Mouse (Mus musculus) spleen, postnatal 36 days (tissue): ENCODE results near the gene Gm35315.
A peak's percentile ranks its signal among the peaks of the same experiment; 100 is the strongest.
"Not testable (repeated sequence)": the region's sequence is repeated elsewhere in the genome, so short reads cannot be mapped to it uniquely, and the experiment has no call there.

Experiments
- DNase-seq, 2 experiments: peaks; one replicate each; pipeline ENCODE4 v3.0.0; 2022; ENCODE audit warnings: low spot score in 2 of 2, mixed read lengths in 1 of 2

The Gm35315 gene

DNA sequence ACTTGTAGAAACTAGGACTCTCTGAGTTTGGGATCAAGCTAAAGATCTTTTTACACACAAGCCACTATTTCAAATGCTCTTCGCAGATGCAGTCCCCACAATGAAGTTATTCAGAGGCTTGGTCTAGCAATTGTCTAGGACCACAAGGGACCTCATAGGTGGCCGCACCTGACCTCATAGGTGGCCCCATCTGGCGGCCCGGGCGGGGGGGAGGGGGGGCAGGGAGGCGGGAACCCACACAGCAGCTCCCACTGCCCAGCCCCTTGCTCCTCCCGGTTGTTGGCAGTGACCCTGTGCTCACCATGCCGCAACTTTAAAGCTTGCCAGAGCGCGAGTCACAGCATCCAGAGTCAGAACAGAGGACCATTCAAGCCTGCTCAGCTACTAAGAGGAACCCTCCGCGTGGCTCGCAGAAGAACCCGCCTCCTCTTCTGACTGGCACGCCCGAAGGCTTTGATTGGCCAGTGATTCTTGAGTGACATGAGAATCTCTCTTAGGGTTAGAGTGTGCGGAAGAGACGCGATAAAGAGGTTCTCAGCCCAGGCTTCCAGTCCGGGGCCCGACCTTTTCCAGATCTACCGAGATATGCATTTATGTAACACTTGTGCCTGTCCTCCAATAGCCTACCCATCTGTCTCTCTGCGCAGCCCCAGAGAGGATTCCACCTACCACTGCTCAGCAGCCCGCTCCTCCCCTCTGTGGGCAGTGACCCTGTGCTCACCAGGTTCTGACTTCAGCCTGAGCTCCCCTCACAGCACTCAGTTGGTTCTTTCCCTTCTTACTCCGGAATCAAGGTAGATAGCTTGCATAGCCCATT, at the start of gene Gm35315:
Gm35315 (minus strand) TSS at position 391 of the 817 bp plus-strand sequence.
- DNase-seq = peak; percentile 87 to 88

GRCm38 (mm10) chr5:110143007-110143406, 48.8 kb upstream of the Gm35315 start:
- no peak for DNase-seq

DNA sequence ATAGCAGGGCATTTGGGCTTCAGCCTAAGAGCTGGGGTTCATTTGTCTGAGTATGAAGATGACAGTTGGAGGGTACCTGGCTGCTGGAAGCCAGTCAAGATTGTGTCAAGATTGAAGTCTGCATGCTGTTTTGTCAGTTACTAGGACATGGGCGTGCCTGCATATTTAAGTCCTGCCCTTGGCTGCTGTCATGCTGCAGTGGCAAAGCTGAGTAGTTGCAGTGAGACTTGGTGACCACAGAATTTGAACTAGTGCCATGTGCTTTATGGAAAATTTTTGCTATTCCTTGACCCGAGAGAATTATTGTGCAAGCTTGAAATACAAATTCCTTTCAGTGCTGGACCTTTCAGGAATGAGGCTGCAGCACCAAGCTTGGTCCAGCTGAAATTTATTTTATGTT, 48.1 kb upstream of the Gm35315 start:
- no peak for DNase-seq

GRCm38 (mm10) chr5:110140424-110140823, 46.2 kb upstream of the Gm35315 start:
- no peak for DNase-seq

DNA sequence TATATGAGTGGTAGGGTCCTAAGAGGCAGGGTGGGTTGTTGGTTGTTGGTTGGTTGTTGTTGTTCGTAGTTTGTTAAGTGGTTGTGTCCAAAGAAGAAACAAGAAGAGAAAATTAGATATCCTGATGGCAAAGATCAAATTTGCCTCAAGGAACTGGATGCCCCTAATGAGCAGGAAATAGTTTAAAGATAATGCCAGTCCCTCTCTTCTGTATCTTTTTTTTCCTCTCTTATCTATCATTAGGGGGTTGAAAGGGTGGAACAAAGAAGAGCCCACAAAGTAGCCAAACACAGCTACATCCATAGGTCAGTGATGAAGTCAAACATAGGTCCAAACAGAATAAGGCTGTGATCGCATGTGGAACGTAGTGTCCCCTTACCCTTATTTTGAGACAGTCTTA, 45.1 kb upstream of the Gm35315 start:
- no peak for DNase-seq

GRCm38 (mm10) chr5:110137816-110138215, 43.6 kb upstream of the Gm35315 start:
- no peak for DNase-seq

- DNase-seq = no peak
These were observed 41.9 kb upstream of the Gm35315 start for GRCm38 (mm10) chr5:110136087-110136464.

DNA sequence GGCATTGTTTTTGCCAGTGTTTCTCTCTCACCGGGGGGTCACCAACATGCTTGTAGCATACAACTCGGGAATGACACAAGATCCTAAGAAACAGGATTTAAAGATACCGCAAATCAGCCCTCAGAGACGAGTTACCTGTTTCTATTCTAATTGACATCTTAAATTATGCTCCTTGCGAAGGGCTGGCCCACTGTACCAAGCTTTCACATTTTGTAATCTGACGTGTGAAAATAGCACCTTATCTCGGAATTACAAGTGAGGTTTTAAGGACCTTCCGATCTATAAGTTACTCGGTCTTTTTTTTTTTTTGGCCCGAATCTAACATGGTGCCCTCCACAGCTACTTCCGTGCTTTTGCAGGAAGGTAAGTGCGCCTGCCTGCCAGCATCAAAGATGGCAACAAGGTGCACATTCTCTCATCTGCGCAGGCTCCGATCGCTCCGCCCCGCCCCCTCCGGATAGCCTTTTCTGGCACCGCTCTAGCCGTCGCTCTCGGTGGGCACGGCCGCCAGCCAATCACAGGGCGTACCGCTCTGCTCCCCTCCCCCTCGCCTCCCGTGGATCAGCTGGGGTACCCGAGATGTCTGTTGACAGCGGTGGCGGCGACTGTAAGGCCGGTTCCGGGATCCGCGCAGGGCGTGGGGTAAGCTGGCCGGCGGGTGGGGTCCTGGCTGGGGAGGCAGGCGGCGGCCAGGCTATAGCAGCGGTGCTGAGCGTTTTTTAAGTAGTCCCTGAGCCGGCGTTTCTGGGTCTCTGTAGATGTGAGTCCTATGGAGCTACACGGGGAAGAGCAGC, 41.3 kb upstream of the Gm35315 start, which contains the start of gene Chfr:
Chfr (plus strand) TSS at position 550 of the 794 bp plus-strand sequence.
- DNase-seq = peak; percentile 99 to 100

DNA sequence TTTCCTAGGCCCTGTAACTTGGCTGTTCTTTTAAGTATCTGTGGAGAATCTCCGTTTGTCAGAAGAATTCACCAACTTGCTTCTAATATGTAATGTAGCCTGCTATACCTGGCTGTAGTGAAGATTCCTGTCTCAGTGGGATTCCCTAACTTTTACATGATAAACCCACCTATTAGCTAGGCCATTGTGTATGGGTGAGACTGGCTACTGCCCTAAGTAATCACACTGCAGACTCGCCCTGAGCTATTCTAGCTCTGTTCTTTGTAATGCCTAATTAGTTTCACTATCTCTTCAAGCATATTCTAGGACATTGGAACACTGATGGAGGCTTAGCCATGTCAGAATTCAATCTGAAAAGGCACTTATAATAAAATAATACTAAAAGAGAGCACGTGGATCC, 28.2 kb upstream of the Gm35315 start:
- not testable (repeated sequence) for DNase-seq

DNA sequence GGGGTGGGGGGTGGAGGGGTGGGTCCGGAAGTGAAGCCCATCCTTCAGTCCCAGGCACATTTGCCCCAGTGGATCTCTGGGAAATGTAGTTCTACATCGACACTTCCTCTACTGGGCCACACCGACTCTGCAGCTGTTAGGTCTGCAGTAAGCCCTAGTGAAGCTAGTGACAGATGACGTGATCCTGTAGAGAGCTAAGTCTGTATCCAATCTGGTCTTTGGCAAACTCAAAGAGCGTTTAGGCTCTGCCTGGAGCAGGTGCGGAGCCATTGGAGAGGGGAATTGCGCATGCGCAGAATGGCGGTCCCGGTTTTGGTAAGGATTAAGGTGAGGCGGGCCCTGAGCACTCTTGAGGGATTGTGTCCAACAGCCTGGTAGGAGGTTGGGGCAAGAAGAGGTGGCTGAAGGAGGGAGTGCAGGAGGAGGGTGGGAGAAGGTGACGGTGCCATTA, 15.8 kb upstream of the Gm35315 start, which contains the start of gene Zfp605:
Zfp605 (plus strand) TSS at position 102 of the 451 bp plus-strand sequence.
- DNase-seq = peak; percentile 74 to 82

GRCm38 (mm10) chr5:110108305-110108628, 14.0 kb upstream of the Gm35315 start:
- no peak for DNase-seq

GRCm38 (mm10) chr5:110107581-110108304, 13.5 kb upstream of the Gm35315 start, which contains the start of gene Gtpbp6:
Gene Gtpbp6 (minus strand): TSS chr5:110108197.
- DNase-seq = peak; percentile 94 to 96

- DNase-seq = peak; percentile 6 to 23
These were observed 12.8 kb upstream of the Gm35315 start for GRCm38 (mm10) chr5:110106901-110107564.

DNA sequence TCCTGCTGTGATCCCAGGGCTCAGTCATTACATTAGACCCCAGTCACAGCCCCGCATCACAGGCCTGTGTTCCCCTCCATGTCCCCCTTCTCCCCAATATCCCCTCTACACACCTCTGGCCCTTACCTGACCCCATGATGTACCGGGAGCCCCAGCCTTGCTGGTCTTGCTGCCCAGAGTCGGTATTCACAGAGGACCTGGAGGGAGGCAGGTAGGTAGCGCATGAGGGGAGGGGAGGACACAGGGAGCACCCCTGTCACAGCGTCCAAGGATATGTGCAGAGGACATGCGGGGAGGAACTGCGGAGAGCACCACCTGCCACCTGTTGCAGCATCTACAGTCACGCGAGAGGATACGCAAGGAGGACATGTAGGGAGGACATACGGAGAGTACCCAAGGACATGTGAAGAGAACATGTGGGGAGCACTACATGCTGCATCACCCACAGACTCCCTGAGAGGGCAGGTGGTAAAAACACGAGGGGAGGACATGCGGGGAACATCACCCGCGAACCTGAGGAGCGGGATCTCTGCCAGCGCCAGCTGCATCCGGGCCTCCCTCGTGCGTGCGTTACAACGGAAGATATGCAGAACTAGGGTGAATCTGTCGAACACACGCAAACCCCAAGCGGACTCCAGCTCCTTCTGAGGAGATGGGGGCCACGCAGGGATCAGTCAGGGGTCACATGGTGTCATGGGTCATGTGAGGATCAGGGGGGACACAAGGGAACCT, 12.1 kb upstream of the Gm35315 start:
- DNase-seq = no peak

DNA sequence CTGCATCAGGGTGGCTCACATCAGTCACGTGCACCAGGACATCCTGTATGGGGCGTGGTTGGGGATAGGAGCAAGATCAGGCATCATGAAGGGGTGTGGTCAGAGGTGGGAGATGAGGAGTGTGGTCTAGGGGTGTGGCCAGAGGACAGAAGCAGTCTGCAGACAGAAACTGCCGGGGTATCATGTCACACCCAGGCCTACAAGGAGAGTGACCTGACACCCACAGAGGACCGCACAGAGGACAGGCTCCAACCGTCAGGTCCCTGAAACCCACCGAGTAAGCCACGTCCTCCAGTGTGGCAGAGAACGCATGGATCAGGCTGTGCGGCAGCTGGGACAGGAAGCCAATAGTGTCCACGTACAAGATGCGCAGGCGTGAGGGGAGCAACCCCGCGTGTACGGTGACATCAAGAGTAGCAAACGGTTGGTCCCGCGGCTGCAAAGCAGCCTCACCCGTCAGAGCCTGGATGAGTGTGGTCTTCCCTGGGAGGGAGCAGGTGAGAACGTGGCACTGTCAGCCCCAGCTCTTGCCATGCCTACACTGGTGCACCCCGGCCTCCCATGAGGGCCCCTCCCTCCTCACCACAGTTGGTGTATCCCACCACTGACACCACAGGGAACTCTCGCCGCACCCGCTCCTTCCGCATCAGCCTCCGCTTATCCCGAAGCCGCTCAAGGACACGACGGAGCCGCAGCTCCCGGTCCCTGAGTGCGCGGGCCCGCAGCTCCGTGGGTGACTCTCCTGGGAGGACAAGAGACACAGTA, 10.6 kb upstream of the Gm35315 start:
- no peak for DNase-seq

DNA sequence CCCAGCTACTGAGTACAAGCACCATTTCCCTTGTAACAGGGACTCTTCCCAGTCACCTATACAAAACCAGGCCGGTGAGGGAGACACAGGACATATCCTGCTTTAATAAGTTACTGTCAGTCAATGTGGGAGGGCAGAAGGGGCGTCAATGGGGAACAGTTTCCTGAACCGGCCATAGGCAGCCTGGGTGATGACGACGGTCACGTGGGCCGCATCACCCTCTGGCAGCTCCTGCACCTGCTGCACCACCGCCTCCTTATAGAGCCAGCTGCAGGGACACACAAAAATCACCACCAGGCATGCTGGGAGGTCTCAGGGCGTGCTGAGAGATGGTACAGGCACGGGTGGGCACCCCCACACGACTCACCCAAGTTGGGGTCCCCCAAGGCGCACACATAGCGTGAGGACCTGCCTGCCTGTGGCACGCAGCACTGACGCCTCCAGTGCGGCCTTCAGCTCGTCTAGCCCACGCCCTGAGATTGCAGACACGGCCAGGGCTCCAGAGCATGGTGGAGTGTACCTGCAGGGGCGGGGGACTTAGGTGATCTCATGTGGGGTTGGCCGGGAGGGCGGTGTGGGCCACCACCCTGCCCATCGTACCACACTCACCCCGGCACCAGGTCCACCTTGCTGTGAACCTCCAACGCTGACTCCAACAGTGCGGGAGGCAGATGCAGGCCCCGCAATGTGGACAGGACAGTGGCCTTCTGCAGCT, 9.8 kb upstream of the Gm35315 start:
- no peak for DNase-seq

GRCm38 (mm10) chr5:110102853-110103625, 8.8 kb upstream of the Gm35315 start:
- no peak for DNase-seq

DNA sequence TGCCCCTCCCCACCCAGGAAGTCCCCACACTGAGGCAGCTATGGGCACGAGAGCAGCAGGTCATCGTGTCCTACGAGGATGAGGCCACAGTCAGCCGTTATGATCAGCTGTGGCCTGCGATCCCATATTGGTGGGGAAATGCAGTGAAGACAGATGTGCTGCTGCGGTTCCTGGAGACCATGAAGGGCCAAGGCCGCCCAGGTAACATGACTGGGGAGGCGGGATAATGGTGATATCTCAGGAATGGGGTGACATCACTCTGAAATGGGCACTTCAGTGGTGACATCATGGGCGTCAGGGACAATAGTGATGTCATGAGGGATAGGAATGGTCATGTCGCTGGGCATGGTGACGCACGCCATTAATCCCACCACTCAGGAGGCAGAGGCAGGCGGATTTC, 8.2 kb upstream of the Gm35315 start:
- DNase-seq = no peak
